Mouse (Mus musculus): Measurements from ENCODE around the gene Tpx2.

- no peak for TF ChIP-seq POLR2A (IDR thresholded peaks at IDR 0.05; ENCODE audit: low read depth, low read length)
- no peak for TF ChIP-seq CTCF (conservative IDR thresholded peaks at IDR 0.05; ENCODE audit: insufficient read depth, insufficient read length, low read depth, low read length)
Measured at GRCm38 (mm10) chr2:152813232-152813631, 34.5 kb upstream of the Tpx2 start.

All from kidney, adult 2 months (tissue).